Mouse (Mus musculus) testis, adult 2 months (tissue): Measurements from ENCODE around the gene Gm9745. TPM values are rescaled to one million over a fixed set of nuclear protein-coding genes. Genes with fewer than 3 reads are reported as not detected.
"Not testable (repeated sequence)": the region's sequence is repeated elsewhere in the genome, so short reads cannot be mapped to it uniquely, and the experiment has no call there.

Experiments
- H3K27ac ChIP-seq: fragments of 200-500 bp; 2 replicates; pipeline ENCODE4 v1.5.1; 2012; ENCODE audit warnings: low read depth, low read length; ENCODE audit not compliant: control insufficient read depth, insufficient read depth
- H3K27me3 ChIP-seq: fragments of 200-500 bp; 2 replicates; pipeline ENCODE4 v1.6.1; 2012; ENCODE audit warnings: mild to moderate bottlenecking, low read length, moderate library complexity; ENCODE audit not compliant: control insufficient read depth, insufficient read depth
- H3K36me3 ChIP-seq: fragments of 200-500 bp; 2 replicates; pipeline ENCODE4 v1.6.1; 2012; ENCODE audit warnings: mild to moderate bottlenecking, low read length; ENCODE audit not compliant: control insufficient read depth, insufficient read depth
- H3K4me1 ChIP-seq: fragments of 200-500 bp; 2 replicates; pipeline ENCODE4 v1.6.1; 2012; ENCODE audit warnings: low read length; ENCODE audit not compliant: control insufficient read depth, insufficient read depth
- H3K4me3 ChIP-seq: fragments of 200-500 bp; 2 replicates; pipeline ENCODE4 v1.5.1; 2012; ENCODE audit warnings: low read depth, mild to moderate bottlenecking, low read length, moderate library complexity, mixed read lengths; ENCODE audit not compliant: control insufficient read depth
- CTCF ChIP-seq: fragments of 200-500 bp; IDR thresholded peaks from 2 replicates; pipeline ENCODE4 v1.5.1; 2012; ENCODE audit warnings: low read depth, mild to moderate bottlenecking, inconsistent platforms, low read length, moderate library complexity; ENCODE audit not compliant: control insufficient read depth, insufficient read depth, insufficient replicate concordance
- POLR2A ChIP-seq: fragments of 200-500 bp; IDR thresholded peaks from 2 replicates; pipeline ENCODE4 v1.6.1; 2012; ENCODE audit warnings: low read depth, mild to moderate bottlenecking, inconsistent platforms, low read length, moderate library complexity; ENCODE audit not compliant: control insufficient read depth
- polyA plus RNA-seq: library from polyadenylated mRNA; depleted of rRNA; stranded (reverse); fragments of >200 nt; gene quantifications from 2 replicates; pipeline ENCODE4 v1.2.3, GENCODE M21; 2012

Gm9745 gene
- polyA plus RNA-seq, 1 experiment: not detected

DNA sequence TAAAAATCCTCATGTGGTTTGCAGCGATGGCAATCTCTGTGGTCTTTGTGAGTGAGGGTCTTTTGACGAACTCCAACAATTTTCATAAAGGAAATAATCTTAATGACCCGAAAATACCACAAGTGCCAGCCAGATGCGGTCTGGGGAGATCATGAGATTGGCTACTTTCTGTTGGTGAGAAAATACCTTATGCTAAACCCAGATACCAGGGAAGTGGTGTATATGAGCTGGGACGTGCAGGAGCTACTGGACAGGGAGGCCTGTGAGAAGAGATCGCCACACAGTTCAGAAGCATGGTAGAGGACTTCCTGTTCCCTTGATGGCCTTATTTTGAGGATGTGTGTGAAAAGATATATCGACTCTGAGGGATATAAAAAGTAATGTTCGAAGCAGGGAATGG, 19.7 kb upstream of the Gm9745 start:
- no peaks in the 10 kb centered on the region for H3K36me3 ChIP-seq
- no peak overlapping the region for H3K27ac ChIP-seq
- no peaks in the 10 kb centered on the region for H3K27me3 ChIP-seq
- no peaks in the 10 kb centered on the region for H3K4me1 ChIP-seq
- no peak for TF ChIP-seq CTCF
- TF ChIP-seq POLR2A: no peak
- H3K4me3 ChIP-seq: no peak overlapping the region

DNA sequence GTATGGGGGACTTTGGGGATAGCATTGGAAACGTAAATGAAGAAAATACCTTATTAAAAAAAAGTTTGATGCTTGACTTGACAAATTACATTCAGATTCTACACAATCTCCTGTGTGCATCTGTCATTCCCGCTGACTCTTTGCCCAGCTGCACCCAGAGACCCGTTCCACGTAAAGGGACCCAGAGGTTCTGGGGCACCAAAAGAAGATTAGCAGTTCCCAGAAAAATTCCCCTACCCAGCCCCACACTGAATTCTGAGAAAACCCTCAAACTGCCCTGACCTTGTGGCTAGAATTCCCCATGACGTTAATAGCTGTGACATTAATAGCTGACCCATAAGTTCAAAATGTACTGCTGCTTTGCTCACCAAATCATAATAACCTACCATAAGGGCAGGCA, 17.2 kb upstream of the Gm9745 start:
- Histone ChIP-seq H3K27me3 (no peaks in the 10 kb centered on the region), H3K4me1 (no peaks in the 10 kb centered on the region), H3K27ac (no peak overlapping the region), H3K4me3 (no peak overlapping the region), H3K36me3 (no peaks in the 10 kb centered on the region)
- no peak for TF ChIP-seq CTCF
- TF ChIP-seq POLR2A: no peak

DNA sequence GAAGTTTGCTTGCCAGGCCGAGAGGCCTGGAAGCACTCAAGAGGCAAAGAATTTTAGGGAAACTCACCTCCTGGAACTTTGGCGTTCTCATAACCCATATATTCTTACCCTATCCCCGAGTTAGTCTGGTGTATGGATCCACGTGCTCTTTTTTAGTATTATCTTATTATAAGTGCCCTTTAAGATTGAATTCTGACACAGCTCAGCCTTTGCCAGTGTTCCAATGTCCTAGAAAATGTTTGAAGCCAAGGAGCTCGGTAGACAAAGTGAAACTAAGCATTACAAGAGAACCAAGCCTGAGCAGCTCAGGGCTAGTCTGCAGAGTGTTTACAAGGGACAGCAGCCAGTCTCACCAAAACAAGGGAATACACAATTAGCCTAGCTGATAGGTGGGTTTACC, 14.2 kb upstream of the Gm9745 start:
- H3K36me3 ChIP-seq, H3K27me3 ChIP-seq, H3K27ac ChIP-seq, H3K4me1 ChIP-seq, H3K4me3 ChIP-seq: not testable (repeated sequence)

- not testable (repeated sequence) for H3K27me3 ChIP-seq, H3K27ac ChIP-seq, H3K4me1 ChIP-seq, H3K4me3 ChIP-seq, H3K36me3 ChIP-seq
Observed at GRCm38 (mm10) chr13:8961128-8961888, 13.3 kb upstream of the Gm9745 start.

GRCm38 (mm10) chr13:8959554-8959953, 11.5 kb upstream of the Gm9745 start:
- not testable (repeated sequence) for H3K4me1 ChIP-seq, H3K27ac ChIP-seq, H3K27me3 ChIP-seq, H3K36me3 ChIP-seq, H3K4me3 ChIP-seq

DNA sequence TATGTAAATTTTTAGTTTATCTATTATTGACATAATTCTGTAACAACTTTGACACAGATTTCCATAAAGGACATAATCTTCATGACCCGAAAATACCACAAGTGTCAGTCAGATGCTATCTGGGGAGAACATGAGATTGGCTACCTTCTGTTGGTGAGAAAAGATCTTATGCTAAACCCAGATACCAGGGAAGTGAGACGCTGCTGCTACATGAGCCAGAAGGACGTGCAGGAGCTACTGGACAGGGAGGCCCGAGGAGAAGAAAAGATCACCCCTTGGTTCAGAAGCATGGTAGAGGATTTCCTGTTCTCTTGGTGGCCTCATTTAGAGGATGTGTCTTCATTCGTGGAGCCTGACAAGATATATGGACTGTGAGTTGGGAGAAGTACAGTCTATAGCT, 11.0 kb upstream of the Gm9745 start:
- not testable (repeated sequence) for H3K4me3 ChIP-seq

GRCm38 (mm10) chr13:8956873-8957272, 8.8 kb upstream of the Gm9745 start:
- H3K4me1 ChIP-seq, H3K4me3 ChIP-seq, H3K27me3 ChIP-seq, H3K36me3 ChIP-seq, H3K27ac ChIP-seq: not testable (repeated sequence)

More for the DNA sequence above, 11.0 kb upstream of the Gm9745 start:
- not testable (repeated sequence) for H3K36me3 ChIP-seq, H3K4me1 ChIP-seq, H3K27me3 ChIP-seq, H3K27ac ChIP-seq

GRCm38 (mm10) chr13:8955127-8955526, 7.1 kb upstream of the Gm9745 start:
- H3K4me3 ChIP-seq, H3K27me3 ChIP-seq, H3K36me3 ChIP-seq, H3K27ac ChIP-seq, H3K4me1 ChIP-seq: not testable (repeated sequence)

GRCm38 (mm10) chr13:8952563-8952962, 4.5 kb upstream of the Gm9745 start, which contains the start of gene Idi2:
Gene Idi2, plus strand, starts transcription at chr13:8952863.
- not testable (repeated sequence) for H3K36me3 ChIP-seq, H3K27me3 ChIP-seq, H3K27ac ChIP-seq, H3K4me1 ChIP-seq, H3K4me3 ChIP-seq

- H3K27me3 ChIP-seq, H3K4me1 ChIP-seq, H3K4me3 ChIP-seq: not testable (repeated sequence)
Observed at GRCm38 (mm10) chr13:8943828-8944227, 4.2 kb downstream of the Gm9745 start.

DNA sequence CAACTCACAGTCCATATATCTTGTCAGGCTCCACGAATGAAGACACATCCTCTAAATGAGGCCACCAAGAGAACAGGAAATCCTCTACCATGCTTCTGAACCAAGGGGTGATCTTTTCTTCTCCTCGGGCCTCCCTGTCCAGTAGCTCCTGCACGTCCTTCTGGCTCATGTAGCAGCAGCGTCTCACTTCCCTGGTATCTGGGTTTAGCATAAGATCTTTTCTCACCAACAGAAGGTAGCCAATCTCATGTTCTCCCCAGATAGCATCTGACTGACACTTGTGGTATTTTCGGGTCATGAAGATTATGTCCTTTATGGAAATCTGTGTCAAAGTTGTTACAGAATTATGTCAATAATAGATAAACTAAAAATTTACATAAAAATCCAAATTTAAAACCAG, 6.3 kb downstream of the Gm9745 start:
- not testable (repeated sequence) for H3K36me3 ChIP-seq, H3K27ac ChIP-seq, H3K4me1 ChIP-seq, H3K27me3 ChIP-seq, H3K4me3 ChIP-seq

More at GRCm38 (mm10) chr13:8943828-8944227, 4.2 kb downstream of the Gm9745 start:
- not testable (repeated sequence) for H3K27ac ChIP-seq, H3K36me3 ChIP-seq

DNA sequence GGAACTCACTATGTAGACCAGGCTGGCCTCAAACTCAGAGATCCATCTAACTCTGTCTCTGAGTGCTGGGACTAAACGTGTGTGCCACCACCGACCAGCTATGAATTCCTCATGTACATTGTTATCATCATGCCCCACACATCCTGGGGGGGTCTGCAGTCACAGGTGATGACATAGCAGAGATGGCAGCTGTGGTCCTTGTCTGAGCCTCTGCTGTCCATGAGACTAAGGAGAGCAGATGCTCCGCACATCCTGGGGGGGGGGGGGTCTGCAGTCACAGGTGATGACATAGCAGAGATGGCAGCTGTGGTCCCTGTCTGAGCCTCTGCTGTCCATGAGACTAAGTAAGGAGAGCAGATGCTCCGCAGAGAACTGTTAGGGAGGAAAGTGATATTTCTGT, 6.9 kb downstream of the Gm9745 start:
- H3K27ac ChIP-seq, H3K36me3 ChIP-seq, H3K4me3 ChIP-seq, H3K4me1 ChIP-seq, H3K27me3 ChIP-seq: not testable (repeated sequence)
